Mouse (Mus musculus) right cerebral cortex, postnatal 4 days (tissue): ENCODE data around the gene Gm10840.
"Not testable (repeated sequence)": the region's sequence is repeated elsewhere in the genome, so short reads cannot be mapped to it uniquely, and the experiment has no call there.

ENCODE experiments used
- DNase-seq: peaks from one replicate; pipeline ENCODE4 v3.0.0-alpha.2; 2022

Gm10840 gene

DNA sequence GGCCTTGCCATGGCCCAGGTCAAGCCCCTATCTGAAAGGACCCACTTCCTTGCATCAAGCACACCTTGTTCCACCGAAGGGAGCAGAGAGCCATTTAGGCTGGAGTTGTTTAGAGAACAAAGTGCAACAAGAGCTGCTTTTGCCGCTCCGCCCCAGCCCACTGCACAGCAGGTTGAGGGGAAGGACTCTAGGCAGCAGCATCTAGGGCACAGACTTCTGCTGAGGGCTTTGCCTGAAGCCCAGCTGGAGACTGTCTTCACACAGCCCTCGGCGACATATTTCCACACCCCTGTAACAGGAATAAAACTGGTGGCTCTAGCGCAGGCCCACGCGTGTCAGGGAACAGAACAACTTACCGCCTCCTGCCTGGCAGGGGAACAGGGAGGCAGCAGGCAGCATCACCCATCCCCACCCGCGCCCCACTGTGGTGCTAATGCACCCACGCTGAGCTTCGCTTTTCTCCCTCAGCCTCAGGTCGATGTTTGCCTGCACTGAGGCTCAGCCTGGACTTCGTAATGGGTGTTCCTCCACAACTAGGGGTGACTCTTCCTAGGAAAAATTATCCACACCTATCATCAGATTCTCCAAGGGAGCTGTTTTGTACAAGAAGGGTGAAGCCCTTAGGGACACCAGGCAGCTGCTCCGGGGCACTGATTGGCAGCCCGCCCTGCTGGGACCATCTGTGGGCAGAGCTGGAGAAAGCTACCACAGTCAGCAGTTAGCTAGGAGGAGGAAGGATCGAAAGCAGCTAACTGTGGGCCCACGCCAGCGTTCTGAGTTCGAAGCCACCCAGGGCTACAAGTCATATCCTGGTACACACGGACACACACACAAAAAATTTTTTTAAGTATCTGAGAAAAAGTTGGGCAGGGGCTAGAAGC is at the start of gene Gm10840, which contains the start of gene Limd2:
Gene Gm10840, plus strand, starts transcription at position 10 of the 881 bp plus-strand sequence.
Gene Limd2, minus strand, starts transcription at position 20 of the 881 bp plus-strand sequence.
- peak; percentile 69 for DNase-seq

DNA sequence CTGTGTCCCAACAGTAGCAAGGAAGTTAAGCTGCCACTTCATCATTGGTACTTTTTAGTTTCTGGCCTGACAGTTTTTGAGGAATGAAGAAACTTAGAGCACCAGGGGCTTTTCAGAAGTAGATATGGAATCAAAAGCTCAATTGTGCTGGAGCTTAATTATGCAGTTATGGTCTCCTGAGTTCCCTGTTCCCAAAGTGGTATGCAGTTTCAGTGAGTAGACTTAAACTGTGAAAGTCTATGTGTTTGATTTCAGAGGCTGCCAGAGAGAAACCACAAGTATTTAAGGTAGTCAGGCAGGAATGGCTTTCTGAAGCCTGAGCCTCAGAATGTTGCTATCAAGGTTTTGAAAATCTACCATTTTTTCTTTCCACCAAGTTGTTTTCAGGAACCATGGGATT is 49.0 kb upstream of the Gm10840 start:
- DNase-seq: no peak

GRCm38 (mm10) chr11:106122221-106122620 is 38.4 kb upstream of the Gm10840 start:
- DNase-seq: no peak

GRCm38 (mm10) chr11:106122736-106123135 is 37.9 kb upstream of the Gm10840 start:
- no peak for DNase-seq

DNA sequence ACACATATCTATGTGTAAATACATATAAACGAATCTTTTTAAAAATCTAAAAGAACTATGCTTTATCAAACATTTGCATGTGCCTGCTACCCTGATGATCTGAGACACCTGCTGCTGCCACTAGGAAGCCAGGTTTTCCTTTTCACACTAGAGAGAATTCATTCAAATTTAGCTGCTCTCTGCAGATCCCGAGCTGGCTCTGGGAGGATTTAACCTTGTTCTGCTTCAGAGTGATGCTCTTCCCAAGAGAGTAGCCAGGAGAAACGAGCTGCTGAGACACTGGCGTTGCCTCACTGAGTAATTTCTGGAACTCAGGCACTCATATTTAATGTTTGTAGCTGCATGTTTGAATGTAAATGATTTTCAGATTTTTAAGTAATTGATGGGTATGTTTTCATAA is 35.9 kb upstream of the Gm10840 start:
- DNase-seq: no peak

DNA sequence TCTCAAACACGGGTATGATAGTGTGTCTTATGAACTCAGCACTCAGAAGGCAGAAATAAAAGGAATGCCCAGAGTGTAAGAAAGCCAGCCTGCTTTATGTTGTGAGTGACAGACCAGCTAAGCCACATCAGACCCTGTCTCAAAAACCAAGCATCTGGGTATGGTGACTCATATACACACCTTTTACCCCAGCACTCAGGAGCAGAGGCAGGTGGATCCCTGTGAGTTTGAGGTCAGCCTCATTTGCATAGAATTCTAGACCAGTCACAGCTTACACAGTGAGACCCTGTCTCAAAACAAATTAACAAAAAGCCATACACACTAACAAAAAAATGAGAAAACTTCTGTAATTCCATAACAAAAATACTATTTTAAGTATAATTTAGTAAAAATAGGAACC is 34.8 kb upstream of the Gm10840 start:
- no peak for DNase-seq

DNA sequence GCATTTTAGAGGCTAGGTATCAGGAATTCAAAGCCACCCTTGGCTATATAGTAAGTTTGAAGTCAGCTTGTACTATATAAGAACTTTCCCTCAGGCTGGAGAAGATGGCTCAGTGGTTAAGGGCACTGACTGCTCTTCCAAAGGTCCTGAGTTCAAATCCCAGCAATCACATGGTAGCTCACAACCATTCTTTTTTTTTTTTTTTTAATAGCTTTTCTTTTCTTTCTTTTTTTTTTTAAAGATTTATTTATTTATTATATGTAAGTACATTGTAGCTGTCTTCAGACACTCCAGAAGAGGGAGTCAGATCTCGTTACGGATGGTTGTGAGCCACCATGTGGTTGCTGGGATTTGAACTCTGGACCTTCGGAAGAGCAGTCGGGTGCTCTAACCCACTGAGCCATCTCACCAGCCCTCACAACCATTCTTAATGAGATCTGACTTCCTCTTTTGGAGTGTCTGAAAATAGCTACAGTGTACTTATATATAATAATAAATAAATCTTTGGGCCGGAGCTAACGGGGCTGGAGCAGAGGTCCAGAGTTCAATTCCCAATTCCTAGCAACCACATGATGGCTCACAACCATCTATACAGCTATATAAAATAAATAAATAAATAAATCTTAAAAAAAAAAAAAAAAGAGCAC is 33.8 kb upstream of the Gm10840 start:
- not testable (repeated sequence) for DNase-seq

DNA sequence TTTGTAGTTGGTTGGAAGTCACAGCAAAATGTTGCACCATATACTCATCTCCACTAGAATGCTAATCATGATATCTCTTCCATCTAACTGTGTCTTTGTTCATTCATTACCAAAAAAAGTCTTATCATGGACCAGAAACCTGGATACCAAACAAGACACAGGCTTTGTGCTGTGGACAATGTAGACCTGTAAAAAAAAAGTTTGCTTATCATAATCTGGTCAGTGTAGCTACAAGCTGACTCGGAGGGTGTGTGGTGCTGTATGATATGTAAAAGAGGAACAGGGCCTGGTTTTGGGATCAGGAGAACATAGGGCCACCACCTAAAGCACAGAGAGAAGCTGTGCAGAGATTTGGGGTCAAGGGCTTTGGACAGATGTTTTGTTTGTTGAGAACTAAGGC is 31.2 kb upstream of the Gm10840 start:
- DNase-seq: no peak

GRCm38 (mm10) chr11:106132516-106132915 is 28.1 kb upstream of the Gm10840 start:
- DNase-seq: no peak

GRCm38 (mm10) chr11:106134580-106135528 is 25.8 kb upstream of the Gm10840 start:
- peak; percentile 54 for DNase-seq

DNA sequence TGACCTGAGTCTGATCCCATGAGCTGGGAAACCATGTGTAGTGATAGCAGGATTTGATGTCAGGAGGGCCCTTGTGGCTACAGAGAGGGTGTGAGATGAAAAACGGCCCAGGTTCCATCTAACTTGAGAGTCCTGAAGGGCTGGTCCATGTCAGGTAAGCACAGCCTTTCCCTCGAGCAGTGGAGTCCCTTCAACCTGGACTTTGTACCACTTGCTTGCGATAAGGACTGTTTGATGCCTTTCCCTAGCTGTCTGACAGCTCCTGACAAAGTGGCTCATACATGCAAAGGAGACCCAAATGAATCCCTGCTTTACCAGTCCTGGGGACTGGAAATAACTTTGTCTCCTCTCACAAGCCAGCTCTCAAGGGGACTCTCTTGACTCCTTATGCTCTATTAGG is 9.4 kb upstream of the Gm10840 start:
- DNase-seq: no peak

- DNase-seq: no peak
Measured at GRCm38 (mm10) chr11:106152132-106152531, 8.5 kb upstream of the Gm10840 start.

- DNase-seq: no peak
Measured at GRCm38 (mm10) chr11:106154091-106154490, 6.6 kb upstream of the Gm10840 start.

GRCm38 (mm10) chr11:106154770-106155169 is 5.9 kb upstream of the Gm10840 start:
- no peak for DNase-seq

- no peak for DNase-seq
Measured at GRCm38 (mm10) chr11:106155761-106156160, 4.9 kb upstream of the Gm10840 start.

DNA sequence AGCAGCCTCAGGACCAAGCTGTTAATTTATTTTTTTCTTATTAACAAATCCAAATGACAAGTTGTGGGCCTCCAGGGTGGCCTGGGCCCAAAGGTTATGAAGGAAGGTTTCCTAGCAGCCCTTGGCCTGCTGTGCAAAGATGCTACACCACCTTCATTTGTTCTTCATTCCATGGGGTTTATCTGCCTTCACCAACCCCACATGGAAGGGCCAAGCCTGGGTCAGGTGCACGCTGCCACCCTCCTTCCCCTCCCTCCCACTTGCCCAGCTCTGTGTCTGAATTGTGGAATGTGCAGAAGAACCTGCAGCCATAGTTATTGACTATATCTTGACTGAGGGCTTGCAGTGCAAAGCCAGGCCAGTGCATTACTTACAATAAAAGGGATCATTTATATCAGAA is 4.4 kb upstream of the Gm10840 start:
- DNase-seq: no peak

DNA sequence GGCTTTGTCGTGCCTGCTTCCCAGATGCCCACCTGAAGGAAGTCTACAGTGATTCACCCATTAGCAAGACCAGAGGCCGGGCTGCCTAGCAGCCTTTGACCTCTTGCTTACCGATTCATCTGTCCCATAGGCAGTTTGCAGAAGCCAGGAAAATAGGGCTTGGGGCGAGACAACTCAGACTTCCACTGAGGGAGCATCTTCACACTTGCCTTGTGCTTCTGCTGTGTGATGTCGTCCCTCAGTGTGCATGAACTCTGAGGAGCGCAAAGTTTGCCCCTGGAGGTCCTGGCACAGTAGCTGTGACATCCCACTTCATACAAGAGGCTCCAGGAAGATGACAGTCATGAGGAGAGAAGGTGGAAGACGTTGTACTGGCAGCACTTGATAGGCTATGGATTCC is 3.5 kb upstream of the Gm10840 start:
- no peak for DNase-seq

GRCm38 (mm10) chr11:106158081-106158929 is 2.3 kb upstream of the Gm10840 start:
- peak; percentile 33 for DNase-seq

- no peak for DNase-seq
Measured at GRCm38 (mm10) chr11:106158930-106159215, 1.8 kb upstream of the Gm10840 start.

DNA sequence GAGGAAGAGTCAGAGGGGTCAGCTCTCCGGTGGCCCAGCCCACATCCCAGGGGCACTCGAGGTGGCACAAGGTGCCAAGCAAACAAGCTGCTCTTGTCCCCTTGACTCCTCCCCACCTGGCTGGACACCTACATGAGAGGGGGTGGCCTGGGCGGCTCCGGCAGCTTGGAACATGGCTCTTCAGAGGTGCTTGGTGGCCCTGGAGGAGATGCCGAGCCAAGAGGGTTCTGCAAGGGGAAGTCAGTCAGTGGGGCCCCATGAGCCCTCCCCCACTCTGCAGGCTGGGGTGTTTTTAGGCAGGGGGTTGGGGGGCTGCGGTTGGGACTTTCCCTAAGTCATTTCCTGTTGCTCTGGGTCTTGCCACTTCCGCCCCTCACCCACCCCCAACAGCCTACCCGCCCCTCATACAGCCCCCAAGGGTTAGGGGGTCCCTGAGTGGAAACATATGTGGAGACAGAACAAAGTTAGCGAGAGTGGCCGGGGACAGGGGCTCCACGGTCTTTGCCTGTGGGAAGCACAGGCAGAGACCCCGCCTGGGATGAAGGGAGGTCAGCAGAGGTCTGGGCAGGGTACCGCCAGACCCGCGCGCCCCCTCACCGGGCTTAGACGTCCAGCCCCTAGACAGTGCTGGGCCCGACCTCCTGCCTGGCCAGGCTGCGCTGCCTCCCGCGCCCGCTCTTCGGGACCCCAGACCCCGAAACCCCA is 1.3 kb upstream of the Gm10840 start:
- DNase-seq: peak; percentile 41
